Comparison of ENCODE assay signal across 12 mouse cellular contexts in genomic region chr11:75876043-75876780, GRCm38 (mm10).
A peak's percentile ranks its signal among the peaks of the same experiment; 100 is the strongest.
DNase-seq lines count a peak whose midpoint lies in the region; ATAC-seq and TF ChIP-seq lines count a peak whose summit lies in the region.
"Had no signal": no experiment of that assay in that cellular context is flagged by ENCODE, and none has a peak within 500 bp of the region (broad histone marks: within the 10 kb centered on the region; RNA-seq: fewer than 3 reads in every experiment).

No protein-coding gene starts in this region.

- 40% methylated on average over 15 of the region's 15 CpGs for WGBS in midbrain, postnatal 0 days

- H3K9ac ChIP-seq in midbrain, postnatal 0 days (replicated peaks; ENCODE audit: low read length, poor library complexity, severe bottlenecking): no peak overlapping the region

- TF ChIP-seq CTCF in midbrain, postnatal 0 days (IDR thresholded peaks at IDR 0.05): no peak

- no peaks in the 10 kb centered on the region for H3K9me3 ChIP-seq in midbrain, postnatal 0 days (ENCODE audit: low read length)

- no peak overlapping the region for H3K4me2 ChIP-seq in midbrain, postnatal 0 days (ENCODE audit: low read depth, low read length, poor library complexity, severe bottlenecking)

- H3K4me1 ChIP-seq in midbrain, postnatal 0 days (ENCODE audit: insufficient read depth, low read length): 0 out of 2 replicates have a peak, but pooled peaks cover 4% of the 10 kb centered on the region

- no peak overlapping the region for H3K27ac ChIP-seq in midbrain, postnatal 0 days (ENCODE audit: low read depth, low read length)

- no peak overlapping the region for H3K4me3 ChIP-seq in midbrain, postnatal 0 days (ENCODE audit: low read depth, low read length)

- intact Hi-C loops in left cerebral cortex, postnatal 10 days (cut with DNase I): no loop called here

- no peaks in the 10 kb centered on the region for H3K36me3 ChIP-seq in splenic B cell, adult 2 months (ENCODE audit: control insufficient read depth, insufficient read depth, low read length, poor library complexity, severe bottlenecking)
- H3K36me3 ChIP-seq in midbrain, postnatal 0 days (ENCODE audit: insufficient read depth, low read length): no peaks in the 10 kb centered on the region

- H3K27me3 ChIP-seq in splenic B cell, adult 2 months (ENCODE audit: control insufficient read depth, insufficient read depth, low read length, poor library complexity, severe bottlenecking): no peaks in the 10 kb centered on the region
- H3K27me3 ChIP-seq in midbrain, postnatal 0 days (ENCODE audit: insufficient read depth, low read length): no peaks in the 10 kb centered on the region

- peak; percentile 34 for DNase-seq in embryo, embryonic 11 days
- DNase-seq in embryo, embryonic 10 days (ENCODE audit: low spot score): no peak
- peak; percentile 84 for DNase-seq in ovary, adult 18-20 months (ENCODE audit: low spot score)
- DNase-seq in ovary, postnatal 14 days (ENCODE audit: low spot score): no peak
- peak; percentile 1 for DNase-seq in c-Kit-positive CD71-positive TER-119-negative erythroid progenitor cells, embryonic 14.5 days (ENCODE audit: low read depth)
- DNase-seq in splenic B cell, adult 2 months (ENCODE audit: low read depth, low spot score): peak; percentile 11
- no peak for DNase-seq in left cerebral cortex, postnatal 10 days (ENCODE audit: extremely low spot score in 1 of 2, low spot score in 2 of 2)
- DNase-seq in midbrain, postnatal 0 days (ENCODE audit: low spot score): no peak
- DNase-seq: cerebellum, postnatal 36 days; right cerebral cortex, postnatal 14 days had no signal

- no peak for ATAC-seq in midbrain, postnatal 0 days (ENCODE audit: low FRiP score)
- ATAC-seq: activated CD4-positive, CD25-positive, alpha-beta regulatory T cell, adult 4 months; forebrain, embryonic 16.5 days had no signal

Comparison
In these comparisons a context has a peak if more than half of its experiments do, and no peak if none do; other contexts are left out.
1. DNase-seq: peak in embryo, embryonic 11 days (single experiment), ovary, adult 18-20 months (single experiment), c-Kit-positive CD71-positive TER-119-negative erythroid progenitor cells, embryonic 14.5 days (single experiment) and splenic B cell, adult 2 months (single experiment); none in embryo, embryonic 10 days (single experiment), ovary, postnatal 14 days (single experiment), left cerebral cortex, postnatal 10 days (0 of 2) and midbrain, postnatal 0 days (single experiment).